Mouse (Mus musculus): ENCODE results near the gene Fgfr2. TPM values are rescaled to one million over a fixed set of nuclear protein-coding genes. Genes with fewer than 3 reads are reported as not detected.

The Fgfr2 gene
- polyA plus RNA-seq, 1 experiment from 2014 or later: 169 TPM

- 22% methylated on average over 23 of the region's 23 CpGs for WGBS
- H3K4me3 ChIP-seq (ENCODE audit: low read depth, low read length): peak overlapping the region; percentile 73
- peak overlapping the region; percentile 74 for H3K9ac ChIP-seq (replicated peaks; ENCODE audit: low read depth, low read length)
- H3K27me3 ChIP-seq (ENCODE audit: control insufficient read depth, insufficient read depth, low read length): no peaks in the 10 kb centered on the region
- no peaks in the 10 kb centered on the region for H3K9me3 ChIP-seq (ENCODE audit: control insufficient read depth, low read depth, low read length)
- H3K4me2 ChIP-seq (replicated peaks; ENCODE audit: low read depth, low read length): peak overlapping the region; percentile 90
- H3K36me3 ChIP-seq (ENCODE audit: control insufficient read depth, insufficient read depth, low read length): no peaks in the 10 kb centered on the region
- H3K4me1 ChIP-seq (ENCODE audit: control insufficient read depth, insufficient read depth, low read length): peaks cover 53% of the 10 kb centered on the region
- no peak for ATAC-seq (ENCODE audit: insufficient number of reproducible peaks, insufficient read depth, low FRiP score, low read depth)
- peak overlapping the region; percentile 89; the same call in 1 of the 2 replicates for H3K27ac ChIP-seq (ENCODE audit: low read length)
Measured at GRCm38 (mm10) chr7:132811716-132812618, 311.2 kb downstream of the Fgfr2 start.

DNA sequence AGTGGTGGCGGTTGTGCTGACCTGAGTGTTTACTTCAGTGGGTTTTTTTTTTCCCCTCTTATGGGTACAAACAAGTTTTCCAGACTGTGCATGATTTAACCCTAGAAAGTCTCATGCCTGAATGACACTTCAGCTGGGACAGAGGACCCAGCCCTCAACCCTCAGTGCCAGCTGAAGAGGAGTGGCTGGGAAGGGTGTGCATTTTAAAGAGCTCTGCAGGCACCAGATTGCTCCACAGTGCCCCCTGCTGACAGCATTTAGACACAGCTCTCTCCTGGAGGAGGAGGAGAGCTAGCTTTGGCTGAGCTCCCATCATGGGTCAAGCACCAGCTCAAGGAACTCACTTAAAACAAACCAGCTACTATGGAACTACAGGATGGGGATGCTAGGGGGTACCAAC, 312.3 kb downstream of the Fgfr2 start:
- peak; percentile 34; the same call in 1 of the 2 replicates for ATAC-seq (ENCODE audit: insufficient number of reproducible peaks, insufficient read depth, low FRiP score, low read depth)
- 49% methylated on average over 1 of the region's 1 CpGs for WGBS

DNA sequence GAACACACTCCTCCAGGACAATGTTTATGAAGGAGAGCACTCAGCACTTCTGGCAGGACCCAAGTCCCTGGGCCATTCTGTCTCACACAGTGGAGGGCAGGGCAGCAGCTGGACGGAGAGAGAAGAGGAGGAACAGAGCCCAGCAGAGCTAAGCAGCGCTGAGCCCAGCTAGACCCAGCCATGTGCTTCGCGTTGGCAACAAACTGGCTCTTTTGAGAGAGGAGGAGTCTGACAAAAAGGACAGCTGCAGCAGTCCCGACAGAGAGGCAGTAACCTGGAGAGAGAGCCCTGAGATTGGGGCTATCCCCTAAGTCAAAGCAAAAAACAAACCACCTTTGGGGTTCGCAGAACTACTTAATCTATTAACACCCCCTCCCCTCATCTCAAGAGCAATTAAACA, 312.8 kb downstream of the Fgfr2 start:
- Histone ChIP-seq H3K27ac (ENCODE audit: low read length) (no peak overlapping the region; the same call in 1 of the 2 replicates), H3K9ac (replicated peaks; ENCODE audit: low read depth, low read length) (no peak overlapping the region), H3K36me3 (ENCODE audit: control insufficient read depth, insufficient read depth, low read length) (no peaks in the 10 kb centered on the region), H3K4me3 (ENCODE audit: low read depth, low read length) (no peak overlapping the region), H3K27me3 (ENCODE audit: control insufficient read depth, insufficient read depth, low read length) (no peaks in the 10 kb centered on the region), H3K9me3 (ENCODE audit: control insufficient read depth, low read depth, low read length) (no peaks in the 10 kb centered on the region), H3K4me2 (replicated peaks; ENCODE audit: low read depth, low read length) (no peak overlapping the region; the same call in 1 of the 2 replicates), H3K4me1 (ENCODE audit: control insufficient read depth, insufficient read depth, low read length) (peaks cover 67% of the 10 kb centered on the region)
- 21% methylated on average over 6 of the region's 6 CpGs for WGBS
- ATAC-seq (ENCODE audit: insufficient number of reproducible peaks, insufficient read depth, low FRiP score, low read depth): no peak

More for the DNA sequence above, 312.3 kb downstream of the Fgfr2 start:
- H3K36me3 ChIP-seq (ENCODE audit: control insufficient read depth, insufficient read depth, low read length): no peaks in the 10 kb centered on the region
- H3K9me3 ChIP-seq (ENCODE audit: control insufficient read depth, low read depth, low read length): no peaks in the 10 kb centered on the region
- no peak overlapping the region; the same call in 1 of the 2 replicates for H3K27ac ChIP-seq (ENCODE audit: low read length)
- peaks cover 64% of the 10 kb centered on the region for H3K4me1 ChIP-seq (ENCODE audit: control insufficient read depth, insufficient read depth, low read length)
- H3K4me2 ChIP-seq (replicated peaks; ENCODE audit: low read depth, low read length): no peak overlapping the region; the same call in 1 of the 2 replicates
- no peaks in the 10 kb centered on the region for H3K27me3 ChIP-seq (ENCODE audit: control insufficient read depth, insufficient read depth, low read length)
- H3K9ac ChIP-seq (replicated peaks; ENCODE audit: low read depth, low read length): no peak overlapping the region
- H3K4me3 ChIP-seq (ENCODE audit: low read depth, low read length): no peak overlapping the region

DNA sequence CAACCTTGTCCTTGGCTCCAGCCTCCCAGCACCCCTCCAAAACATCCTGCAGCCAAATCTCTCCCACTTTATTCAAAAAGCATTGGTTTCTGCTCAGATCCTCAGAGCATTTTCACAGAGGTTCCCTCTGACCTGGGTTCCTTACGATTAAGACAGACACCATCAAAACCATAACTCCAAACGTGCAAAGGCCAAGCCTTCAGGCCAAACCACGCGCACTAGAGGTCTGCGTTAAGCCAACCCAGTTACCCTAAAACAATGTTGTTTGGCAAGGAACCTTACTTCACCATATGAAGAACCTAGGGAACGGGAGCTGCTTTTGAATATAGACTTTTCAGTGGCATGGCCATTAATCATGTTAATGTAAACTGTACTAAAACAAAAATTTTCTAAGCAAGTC, 313.4 kb downstream of the Fgfr2 start:
- peak overlapping the region; percentile 22; the same call in 1 of the 2 replicates for H3K4me2 ChIP-seq (replicated peaks; ENCODE audit: low read depth, low read length)
- H3K4me1 ChIP-seq (ENCODE audit: control insufficient read depth, insufficient read depth, low read length): peaks cover 67% of the 10 kb centered on the region
- H3K4me3 ChIP-seq (ENCODE audit: low read depth, low read length): no peak overlapping the region
- 21% methylated on average over 6 of the region's 6 CpGs for WGBS
- no peaks in the 10 kb centered on the region for H3K36me3 ChIP-seq (ENCODE audit: control insufficient read depth, insufficient read depth, low read length)
- no peak for ATAC-seq (ENCODE audit: insufficient number of reproducible peaks, insufficient read depth, low FRiP score, low read depth)
- H3K9ac ChIP-seq (replicated peaks; ENCODE audit: low read depth, low read length): no peak overlapping the region
- H3K27me3 ChIP-seq (ENCODE audit: control insufficient read depth, insufficient read depth, low read length): no peaks in the 10 kb centered on the region
- H3K27ac ChIP-seq (ENCODE audit: low read length): peak overlapping the region; percentile 87; the same call in 1 of the 2 replicates
- no peaks in the 10 kb centered on the region for H3K9me3 ChIP-seq (ENCODE audit: control insufficient read depth, low read depth, low read length)

GRCm38 (mm10) chr7:132808841-132809682, 314.1 kb downstream of the Fgfr2 start:
- H3K4me2 ChIP-seq (replicated peaks; ENCODE audit: low read depth, low read length): peak overlapping the region; percentile 22

DNA sequence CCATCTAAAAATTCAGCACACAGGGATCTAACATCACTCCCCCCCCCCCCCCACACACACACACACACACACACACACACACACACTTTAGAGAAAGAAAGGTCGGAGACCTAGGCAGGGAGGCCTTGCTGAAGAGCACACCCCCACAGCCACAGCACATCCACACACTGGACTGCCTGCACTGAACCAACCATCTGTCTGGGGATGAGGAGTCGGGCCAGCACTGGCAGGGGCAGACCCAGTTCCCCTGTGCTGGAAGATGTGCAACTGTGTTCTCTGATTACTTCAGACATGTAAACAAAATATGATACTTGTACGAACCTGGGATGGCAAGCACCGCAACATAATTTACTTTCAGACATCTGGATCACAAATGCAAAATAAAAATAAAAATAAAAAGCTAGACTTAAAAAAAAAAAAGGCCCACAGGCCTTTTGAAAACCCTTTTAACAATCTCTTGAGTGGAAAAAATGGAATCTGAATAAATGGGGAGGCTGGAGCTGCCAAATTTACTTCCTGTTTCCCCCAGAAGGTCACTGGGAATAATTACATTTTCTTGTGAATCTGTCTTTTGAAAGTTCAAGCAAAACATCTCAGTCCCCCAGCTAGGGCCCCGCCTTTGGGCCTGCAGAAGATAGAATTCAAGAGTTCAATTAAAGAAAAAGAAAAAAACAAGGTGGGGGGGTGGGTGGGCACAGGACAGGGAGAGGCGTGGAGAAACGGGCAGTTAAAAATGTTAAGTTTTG, 314.9 kb downstream of the Fgfr2 start:
- WGBS: 36% methylated on average over 7 of the region's 7 CpGs
- no peaks in the 10 kb centered on the region for H3K27me3 ChIP-seq (ENCODE audit: control insufficient read depth, insufficient read depth, low read length)
- peak overlapping the region; percentile 87 for H3K27ac ChIP-seq (ENCODE audit: low read length)
- H3K9me3 ChIP-seq (ENCODE audit: control insufficient read depth, low read depth, low read length): no peaks in the 10 kb centered on the region
- H3K4me2 ChIP-seq (replicated peaks; ENCODE audit: low read depth, low read length): no peak overlapping the region
- peaks cover 69% of the 10 kb centered on the region for H3K4me1 ChIP-seq (ENCODE audit: control insufficient read depth, insufficient read depth, low read length)
- no peaks in the 10 kb centered on the region for H3K36me3 ChIP-seq (ENCODE audit: control insufficient read depth, insufficient read depth, low read length)
- ATAC-seq (ENCODE audit: insufficient number of reproducible peaks, insufficient read depth, low FRiP score, low read depth): 0 out of 2 replicates have a peak, but pooled peaks have one; percentile 21
- no peak overlapping the region for H3K9ac ChIP-seq (replicated peaks; ENCODE audit: low read depth, low read length)
- H3K4me3 ChIP-seq (ENCODE audit: low read depth, low read length): no peak overlapping the region

More at GRCm38 (mm10) chr7:132808841-132809682, 314.1 kb downstream of the Fgfr2 start:
- 7% methylated on average over 20 of the region's 20 CpGs for WGBS
- no peaks in the 10 kb centered on the region for H3K36me3 ChIP-seq (ENCODE audit: control insufficient read depth, insufficient read depth, low read length)
- ATAC-seq (ENCODE audit: insufficient number of reproducible peaks, insufficient read depth, low FRiP score, low read depth): peak; percentile 33; the same call in 1 of the 2 replicates
- H3K9me3 ChIP-seq (ENCODE audit: control insufficient read depth, low read depth, low read length): no peaks in the 10 kb centered on the region
- peaks cover 67% of the 10 kb centered on the region for H3K4me1 ChIP-seq (ENCODE audit: control insufficient read depth, insufficient read depth, low read length)
- H3K27me3 ChIP-seq (ENCODE audit: control insufficient read depth, insufficient read depth, low read length): no peaks in the 10 kb centered on the region
- no peak overlapping the region for H3K4me3 ChIP-seq (ENCODE audit: low read depth, low read length)
- H3K9ac ChIP-seq (replicated peaks; ENCODE audit: low read depth, low read length): 0 out of 2 replicates have a peak overlapping the region, but pooled peaks have one; percentile 7
- H3K27ac ChIP-seq (ENCODE audit: low read length): peak overlapping the region; percentile 87

DNA sequence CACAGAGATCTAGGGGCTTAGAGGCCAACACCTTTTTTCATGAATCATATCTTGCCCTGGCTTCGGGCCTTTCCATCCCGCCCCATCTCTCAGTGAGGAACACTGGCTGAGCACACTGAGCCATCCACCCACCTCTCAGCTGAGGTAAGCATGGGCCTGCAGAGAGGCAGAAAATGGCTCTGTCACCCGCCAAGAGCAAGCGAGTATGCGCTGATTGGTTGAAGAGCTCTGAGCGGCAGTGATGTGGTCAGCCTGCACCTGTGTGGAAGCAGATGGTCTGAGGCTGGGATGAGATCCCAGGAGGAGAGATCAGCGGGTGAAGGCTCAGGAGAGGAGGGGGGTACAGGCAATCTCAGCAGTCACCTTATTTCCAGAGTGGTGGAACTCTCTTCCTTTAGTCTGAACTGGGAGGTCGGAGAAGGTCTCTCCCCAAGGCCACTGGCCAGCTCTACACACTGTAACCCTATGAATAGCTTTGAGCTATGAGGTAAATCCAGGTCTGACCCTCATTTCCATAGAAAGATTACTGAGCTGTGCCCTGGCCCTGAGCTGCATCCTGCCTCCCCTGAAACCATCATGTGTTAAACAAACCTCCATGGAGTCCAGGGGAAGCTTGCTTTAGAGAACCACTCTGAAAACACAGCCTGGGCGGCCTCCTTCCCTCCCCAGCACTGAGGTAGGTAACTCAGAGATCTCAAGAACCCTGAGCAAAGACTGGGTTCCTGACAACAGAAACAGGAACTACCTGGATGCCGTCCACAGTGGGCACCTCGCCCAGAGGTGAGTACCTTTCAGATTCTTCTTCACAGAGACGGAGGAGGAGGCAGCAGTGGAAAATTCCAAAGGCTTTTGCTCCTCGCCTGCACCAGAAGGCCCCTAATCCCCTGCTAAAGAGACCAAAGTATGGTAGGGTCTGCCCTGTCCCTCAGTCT, 316.0 kb downstream of the Fgfr2 start:
- peaks cover 72% of the 10 kb centered on the region for H3K4me1 ChIP-seq (ENCODE audit: control insufficient read depth, insufficient read depth, low read length)
- no peaks in the 10 kb centered on the region for H3K36me3 ChIP-seq (ENCODE audit: control insufficient read depth, insufficient read depth, low read length)
- H3K27ac ChIP-seq (ENCODE audit: low read length): peak overlapping the region; percentile 87; the same call in 1 of the 2 replicates
- no peak for ATAC-seq (ENCODE audit: insufficient number of reproducible peaks, insufficient read depth, low FRiP score, low read depth)
- no peaks in the 10 kb centered on the region for H3K9me3 ChIP-seq (ENCODE audit: control insufficient read depth, low read depth, low read length)
- 56% methylated on average over 13 of the region's 13 CpGs for WGBS
- no peak overlapping the region for H3K9ac ChIP-seq (replicated peaks; ENCODE audit: low read depth, low read length)
- no peaks in the 10 kb centered on the region for H3K27me3 ChIP-seq (ENCODE audit: control insufficient read depth, insufficient read depth, low read length)
- H3K4me2 ChIP-seq (replicated peaks; ENCODE audit: low read depth, low read length): no peak overlapping the region
- H3K4me3 ChIP-seq (ENCODE audit: low read depth, low read length): no peak overlapping the region

Data from stomach, embryonic 14.5 days (tissue).